Mouse (Mus musculus) mature B cell (primary cell): ENCODE data around the gene Adamts6.

ENCODE experiments used
- in situ Hi-C: fragments of 300-500 bp; cut with MboI; formaldehyde crosslinking; loops from 2 replicates; pipeline ENCODE4 v1.14.3; 2019

Gene Adamts6

DNA sequence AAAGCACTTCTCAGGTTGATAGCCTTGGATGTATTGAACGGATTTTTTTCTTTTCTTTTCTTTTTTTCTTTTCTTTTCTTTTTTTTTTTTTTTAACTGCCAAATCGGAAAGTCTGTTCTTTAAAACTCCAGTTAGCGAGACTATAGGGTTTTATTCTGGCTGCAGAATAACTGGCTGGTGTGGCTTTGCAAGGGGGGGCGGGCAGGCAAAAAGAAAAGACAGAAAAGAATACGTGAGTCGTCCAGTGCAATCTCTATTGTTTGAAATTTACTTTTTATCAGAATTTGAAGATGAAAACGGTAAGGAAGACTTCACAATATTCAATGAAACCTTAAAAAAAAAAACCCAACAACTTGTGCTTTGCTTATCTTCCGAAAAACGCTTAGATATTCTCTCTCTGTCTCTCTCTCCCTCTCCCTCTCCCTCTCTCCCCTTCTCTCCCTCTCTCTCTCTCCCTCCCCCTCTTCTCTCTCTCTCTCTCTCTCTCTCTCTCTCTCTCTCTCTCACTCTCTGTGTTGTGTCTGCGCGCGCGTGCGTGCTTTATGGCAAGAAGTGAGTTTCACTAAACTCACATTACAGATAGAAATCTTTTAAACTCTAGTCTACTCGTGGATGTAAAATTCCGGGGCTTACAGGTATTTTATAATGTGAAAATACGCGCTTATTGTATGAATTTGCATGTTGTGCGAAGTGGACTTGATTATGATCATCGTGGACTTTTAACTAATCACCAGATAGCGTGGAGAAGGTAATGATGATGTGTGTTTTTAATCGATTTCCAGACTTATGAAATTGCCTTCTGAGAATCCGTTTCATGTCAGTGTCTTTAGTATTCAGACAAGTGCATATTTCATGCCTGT is at the start of gene Adamts6:
TSS of gene Adamts6 (plus strand) at position 470 of the 860 bp plus-strand sequence.
- in situ Hi-C loops, result loop anchor here (25.0 kb wide), 1 partner anchor 500 kb away; the partner anchor contains the start of gene Srek1ip1

DNA sequence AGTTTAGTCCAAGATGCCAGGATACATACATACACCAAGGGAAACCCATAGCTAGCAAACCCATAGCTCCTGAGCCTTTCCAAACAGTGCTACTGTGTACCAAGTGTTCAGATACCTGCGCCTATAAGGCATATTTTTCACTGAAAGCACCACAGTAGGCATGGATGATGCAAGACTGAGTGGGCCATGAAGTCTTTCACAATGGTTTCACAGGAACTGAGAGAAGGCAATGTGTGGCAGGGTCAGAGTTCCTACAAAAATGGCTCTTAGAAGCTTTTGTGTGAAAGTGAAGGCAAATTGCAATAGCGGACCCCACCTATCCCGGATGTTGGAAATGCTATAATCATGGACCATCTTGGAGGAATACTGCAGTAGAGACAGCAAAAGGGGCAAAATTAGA is 28.6 kb upstream of the Adamts6 start:
- in situ Hi-C loops, result no loop called here

DNA sequence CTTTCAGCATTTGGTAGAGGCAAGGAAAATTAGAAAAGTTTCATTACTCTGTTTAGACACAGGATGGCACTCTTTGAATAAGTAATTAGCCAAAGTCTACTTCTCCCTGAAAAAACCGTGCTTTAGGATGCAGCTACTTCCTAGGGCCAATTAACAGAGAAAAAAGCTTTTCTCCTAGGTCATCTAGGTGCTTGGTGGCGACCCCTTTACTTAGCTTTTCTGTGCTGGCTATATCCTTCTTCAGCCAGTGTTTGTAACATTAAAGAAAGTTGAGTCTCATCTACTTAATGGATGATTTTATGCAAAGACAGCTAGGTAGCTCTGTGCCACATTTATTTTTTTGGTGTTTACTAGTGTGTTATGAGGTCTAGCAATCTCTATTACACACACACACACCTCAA is 2.6 kb upstream of the Adamts6 start:
- in situ Hi-C loops, result loop anchor here (25.0 kb wide), 1 partner anchor 502 kb away; the partner anchor contains the start of gene Srek1ip1

GRCm38 (mm10) chr13:104285737-104286311 is 1.8 kb upstream of the Adamts6 start:
- in situ Hi-C loops, result loop anchor here (25.0 kb wide), 1 partner anchor 501 kb away; the partner anchor contains the start of gene Srek1ip1

DNA sequence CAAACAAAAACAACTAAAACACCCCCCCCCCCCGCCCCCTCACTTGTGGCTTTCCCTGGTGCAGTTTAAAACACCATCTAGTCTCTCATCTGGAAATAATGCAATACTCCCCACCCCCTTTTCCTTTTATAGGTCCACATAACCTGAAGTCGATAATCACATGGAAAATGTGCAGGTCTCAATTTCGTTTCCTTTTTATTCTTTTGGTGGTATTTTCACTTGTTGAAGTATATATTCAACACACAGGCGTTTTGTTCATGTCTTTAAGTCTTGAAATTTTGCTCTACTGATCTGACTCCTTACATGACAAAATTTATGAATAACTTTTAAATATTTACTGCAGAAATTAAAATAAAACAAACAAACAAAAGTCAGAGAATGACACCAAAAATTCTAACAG is 1.3 kb upstream of the Adamts6 start:
- in situ Hi-C loops, result loop anchor here (25.0 kb wide), 1 partner anchor 501 kb away; the partner anchor contains the start of gene Srek1ip1

- in situ Hi-C loops, result loop anchor here (25.0 kb wide), 1 partner anchor 500 kb away; the partner anchor contains the start of gene Srek1ip1
These were observed 732 bp upstream of the Adamts6 start for GRCm38 (mm10) chr13:104286897-104287309.

DNA sequence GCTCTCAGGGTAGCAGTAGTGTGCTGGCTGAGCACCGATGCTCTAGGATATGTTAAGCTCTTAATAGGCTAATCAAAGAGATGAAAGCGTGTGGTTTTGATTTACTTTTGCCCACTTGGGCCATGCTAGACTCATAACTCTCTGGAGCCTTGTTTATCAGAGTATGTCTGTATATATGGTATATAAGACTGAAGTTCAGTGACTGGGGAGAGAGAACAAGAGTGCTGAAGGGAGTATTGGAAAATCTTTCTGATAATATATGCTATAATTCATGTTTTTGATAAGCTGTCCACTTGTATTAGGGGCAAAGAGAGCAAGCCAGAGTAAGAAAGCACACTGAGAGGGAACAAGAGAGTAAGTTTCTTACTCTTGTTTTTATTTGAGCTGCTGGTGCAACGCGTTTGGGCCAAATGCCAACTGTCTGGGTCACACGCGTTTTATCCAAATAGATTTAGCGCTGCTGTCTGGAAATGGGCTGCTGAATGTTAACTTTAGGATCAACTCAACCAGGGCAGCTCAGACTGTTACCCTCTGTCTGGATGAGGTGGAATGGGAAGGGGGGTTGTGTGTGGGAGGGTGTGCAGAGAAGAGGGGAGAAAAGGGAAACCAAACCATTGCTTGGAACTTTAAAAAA is 708 bp downstream of the Adamts6 start:
- in situ Hi-C loops, result loop anchor here (25.0 kb wide), 1 partner anchor 499 kb away; the partner anchor contains the start of gene Srek1ip1

GRCm38 (mm10) chr13:104289176-104289575 is 1.5 kb downstream of the Adamts6 start:
- in situ Hi-C loops, result loop anchor here (25.0 kb wide), 1 partner anchor 498 kb away; the partner anchor contains the start of gene Srek1ip1

DNA sequence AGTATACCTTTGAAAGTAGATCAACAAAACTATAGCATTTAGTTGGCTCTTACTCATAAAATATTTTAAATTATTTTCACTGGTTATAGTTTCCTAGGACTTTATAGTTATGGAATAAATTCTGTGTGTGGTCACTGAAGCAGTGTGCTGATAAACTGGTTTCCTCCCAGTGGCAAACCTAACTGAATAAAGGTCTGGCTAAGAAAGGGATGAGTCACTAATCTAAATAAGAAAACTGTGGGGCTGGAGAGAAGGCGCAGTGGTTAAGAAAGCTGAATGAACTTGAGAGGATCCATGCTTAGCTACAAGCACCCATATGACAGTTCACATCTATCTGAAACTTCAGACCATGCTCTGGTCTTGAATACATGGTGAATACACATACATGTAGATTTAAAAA is 7.8 kb downstream of the Adamts6 start:
- in situ Hi-C loops, result loop anchor here (25.0 kb wide), 1 partner anchor 492 kb away; the partner anchor contains the start of gene Srek1ip1

GRCm38 (mm10) chr13:104329336-104329735 is 41.7 kb downstream of the Adamts6 start:
- in situ Hi-C loops, result no loop called here

DNA sequence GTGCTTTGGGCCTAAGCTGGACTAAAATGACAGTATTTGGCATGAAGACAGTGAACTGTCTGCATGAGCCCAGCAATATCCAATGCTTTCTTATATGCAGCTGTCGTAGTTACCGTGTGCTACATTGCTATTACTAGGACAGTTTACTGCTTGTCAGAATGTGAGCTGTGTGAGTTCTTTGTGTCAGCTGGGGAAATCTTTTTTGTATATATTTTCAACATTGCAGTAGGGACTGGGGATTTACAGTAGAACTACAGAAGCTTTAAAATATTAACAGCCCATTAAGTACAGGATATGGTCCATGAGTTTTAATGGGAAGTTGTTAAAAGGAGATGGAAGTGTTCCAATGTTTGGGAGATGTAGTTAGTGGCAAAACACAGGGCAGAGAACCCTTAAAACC is 42.1 kb downstream of the Adamts6 start:
- in situ Hi-C loops, result no loop called here

- in situ Hi-C loops, result no loop called here
These were observed 65.0 kb downstream of the Adamts6 start for GRCm38 (mm10) chr13:104352590-104352989.

DNA sequence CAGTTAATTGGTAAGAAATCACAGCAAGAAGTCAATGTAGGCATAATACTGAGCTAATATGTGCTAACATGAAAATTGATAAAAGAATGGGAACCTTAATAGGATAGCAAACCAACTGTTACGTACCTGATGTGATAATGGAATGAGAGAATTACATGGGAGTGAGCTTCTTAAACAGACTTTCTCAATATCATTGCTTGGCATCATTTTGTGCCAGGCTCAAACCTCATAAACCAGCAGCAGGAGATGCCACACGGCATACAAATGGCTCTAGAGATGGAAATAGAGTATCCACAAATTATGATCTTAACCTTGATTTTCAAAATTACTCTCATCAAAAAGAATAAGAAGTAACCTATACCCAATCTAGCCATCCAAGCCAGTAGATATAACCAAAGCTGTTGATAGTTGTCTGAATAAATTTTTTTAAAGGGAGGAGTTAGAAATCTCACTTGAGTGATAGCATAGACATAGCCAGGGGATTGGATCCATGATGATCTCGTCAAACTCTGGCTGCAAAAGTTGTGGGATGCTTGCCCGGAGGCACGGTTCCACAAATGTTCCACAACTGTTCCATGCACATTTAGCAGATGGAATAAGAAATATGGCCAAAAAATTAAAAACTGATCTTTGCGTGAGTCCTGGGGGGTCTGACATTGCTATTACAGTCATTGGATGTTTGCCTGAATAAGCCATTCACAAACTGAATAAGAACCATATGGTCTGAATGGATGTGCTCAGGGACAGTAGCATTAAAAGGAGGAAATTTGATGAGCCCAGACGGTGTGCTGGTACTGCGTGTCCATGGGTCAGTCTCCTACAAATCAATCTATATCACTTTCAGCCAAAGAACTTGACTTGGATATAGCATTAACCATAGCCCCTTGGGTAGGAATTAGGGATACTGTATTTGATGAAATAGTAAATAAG is 106.1 kb downstream of the Adamts6 start:
- in situ Hi-C loops, result no loop called here

DNA sequence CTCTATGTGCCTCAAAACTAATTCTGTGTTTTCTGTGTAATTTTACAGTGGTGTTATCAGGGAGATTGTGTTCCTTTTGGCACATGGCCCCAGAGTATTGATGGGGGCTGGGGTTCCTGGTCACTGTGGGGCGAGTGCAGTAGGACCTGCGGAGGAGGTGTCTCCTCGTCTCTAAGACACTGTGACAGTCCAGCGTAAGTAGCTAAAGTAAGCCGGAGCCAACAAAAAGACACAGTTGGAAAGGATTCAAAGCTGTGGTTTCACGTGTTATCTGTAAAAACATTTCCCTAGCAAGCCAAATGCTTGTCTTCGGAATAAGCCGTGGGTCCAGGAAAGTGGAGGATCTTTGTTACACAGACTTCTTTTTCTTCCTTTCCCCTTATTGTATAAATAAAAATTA is 110.2 kb downstream of the Adamts6 start:
- in situ Hi-C loops, result no loop called here

DNA sequence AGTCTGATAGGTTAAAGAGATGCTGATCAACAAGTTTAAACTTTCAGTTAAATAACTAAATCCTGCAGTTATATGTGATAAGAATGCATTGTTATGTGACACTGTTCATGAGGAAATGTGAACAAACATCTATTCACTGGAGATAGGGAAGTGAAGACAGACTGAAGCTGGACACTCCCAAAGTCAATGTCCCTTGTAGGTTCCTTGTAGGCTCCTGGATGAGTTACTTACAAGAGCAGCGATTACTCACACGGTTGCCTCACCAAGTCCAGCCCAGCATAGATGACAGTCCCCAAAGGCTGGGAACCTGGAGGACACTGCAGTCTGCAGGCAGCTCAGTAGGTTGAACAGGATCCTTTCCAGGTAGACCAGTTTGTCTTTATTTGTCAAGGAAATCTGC is 145.1 kb downstream of the Adamts6 start:
- in situ Hi-C loops, result no loop called here

DNA sequence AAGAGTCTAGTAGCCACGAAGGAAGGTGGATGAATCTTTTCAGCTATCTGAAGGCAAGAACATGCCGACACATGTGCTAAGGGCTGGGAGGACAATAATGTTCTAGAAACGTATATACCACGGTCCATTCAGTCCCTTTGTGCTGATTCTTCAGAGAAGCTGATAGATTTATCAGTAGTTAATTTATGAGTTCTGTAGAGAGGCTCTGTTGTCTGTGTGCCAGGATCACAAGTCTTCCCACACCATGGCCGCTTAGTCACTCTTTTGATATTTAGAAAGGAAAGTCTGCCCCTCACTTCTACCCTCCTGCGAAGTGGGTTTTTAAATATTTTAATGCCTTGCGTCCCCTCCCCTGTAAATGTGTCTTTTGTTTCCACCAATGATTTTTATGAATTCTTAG is 154.9 kb downstream of the Adamts6 start:
- in situ Hi-C loops, result no loop called here

GRCm38 (mm10) chr13:104445437-104445836 is 157.8 kb downstream of the Adamts6 start:
- in situ Hi-C loops, result no loop called here

GRCm38 (mm10) chr13:104446974-104447373 is 159.3 kb downstream of the Adamts6 start:
- in situ Hi-C loops, result no loop called here

GRCm38 (mm10) chr13:104447470-104447869 is 159.8 kb downstream of the Adamts6 start:
- in situ Hi-C loops, result no loop called here

- in situ Hi-C loops, result no loop called here
These were observed 160.7 kb downstream of the Adamts6 start for GRCm38 (mm10) chr13:104448349-104448748.
